Mouse (Mus musculus): ENCODE measurements at regions not wholly inside any gene's neighbourhood (a gene's known extent, or its start where the extent isn't known, plus 50 kb on each side); places are given as distances from the start of the nearest gene placed in this dataset.

GRCm38 (mm10) chr17:4726331-4726741 is 267.8 kb upstream of the Arid1b start:
- DNase-seq = no peak

- DNase-seq = peak; percentile 27
Observed at GRCm38 (mm10) chr17:4734412-4734881, 259.7 kb upstream of the Arid1b start.

DNA sequence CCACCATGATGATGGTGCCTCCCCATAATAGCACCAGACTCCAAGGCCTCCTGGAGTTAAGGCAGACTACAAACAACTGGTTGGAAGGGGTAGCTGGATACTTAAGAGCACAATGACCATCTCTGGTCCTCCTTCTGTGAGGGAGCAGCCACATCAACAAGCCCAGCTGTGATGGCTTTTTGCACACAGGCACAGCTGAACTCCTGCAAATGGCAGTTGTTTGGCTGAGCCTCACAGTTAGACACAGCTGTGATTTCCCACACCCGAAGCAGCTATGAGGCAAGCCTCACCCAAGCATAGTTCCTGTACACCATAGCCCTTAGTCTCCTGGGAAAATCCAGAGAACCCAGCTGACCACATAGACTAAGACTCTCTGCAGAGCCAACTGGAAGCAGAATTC is 258.9 kb upstream of the Arid1b start:
- peak; percentile 20 for DNase-seq

- DNase-seq = no peak
Observed at GRCm38 (mm10) chr17:4736689-4737088, 257.4 kb upstream of the Arid1b start.

- no peak for DNase-seq
Observed at GRCm38 (mm10) chr17:4738717-4739485, 255.2 kb upstream of the Arid1b start.

GRCm38 (mm10) chr17:4740784-4741183 is 253.3 kb upstream of the Arid1b start:
- DNase-seq = no peak

DNA sequence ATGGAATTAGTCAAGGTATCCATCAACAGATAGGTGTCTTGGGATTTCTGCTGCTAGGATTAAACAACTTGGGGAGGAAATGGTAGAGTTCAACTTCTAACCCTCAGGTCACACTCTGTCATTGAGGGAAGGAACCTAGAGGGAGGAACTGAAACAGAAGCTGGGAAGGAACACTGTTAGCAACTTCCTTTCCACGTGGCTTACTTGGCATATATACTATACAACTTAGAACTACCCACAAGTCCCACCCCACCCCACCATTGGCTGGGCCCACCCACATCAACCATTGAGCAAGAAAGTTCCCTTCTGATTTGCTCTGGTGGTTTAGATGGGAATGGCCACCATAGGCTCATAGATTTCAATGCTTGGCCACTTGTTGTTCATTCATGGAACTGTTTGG is 251.8 kb upstream of the Arid1b start:
- DNase-seq = no peak

GRCm38 (mm10) chr17:4762956-4763355 is 231.2 kb upstream of the Arid1b start:
- no peak for DNase-seq

DNA sequence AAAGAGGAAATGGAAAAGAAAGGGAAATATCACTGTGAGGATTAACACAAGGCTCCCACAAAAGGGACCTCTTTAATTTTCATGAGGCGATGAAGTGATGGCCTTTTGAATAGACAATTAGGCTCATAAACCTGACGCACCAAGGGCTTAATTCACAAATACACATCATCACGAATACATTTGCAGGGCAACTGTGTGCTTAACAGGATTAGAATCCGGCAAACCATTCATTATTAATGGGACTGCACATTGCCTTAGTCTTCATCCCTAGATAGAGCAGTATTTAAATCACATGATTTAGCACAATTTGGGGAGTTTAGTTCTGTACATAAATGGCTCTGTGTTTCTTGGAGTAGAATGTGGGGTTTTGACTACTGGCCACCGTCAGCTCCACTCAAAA is 228.4 kb upstream of the Arid1b start:
- DNase-seq = no peak

GRCm38 (mm10) chr17:4767947-4768522 is 226.1 kb upstream of the Arid1b start:
- no peak for DNase-seq

DNA sequence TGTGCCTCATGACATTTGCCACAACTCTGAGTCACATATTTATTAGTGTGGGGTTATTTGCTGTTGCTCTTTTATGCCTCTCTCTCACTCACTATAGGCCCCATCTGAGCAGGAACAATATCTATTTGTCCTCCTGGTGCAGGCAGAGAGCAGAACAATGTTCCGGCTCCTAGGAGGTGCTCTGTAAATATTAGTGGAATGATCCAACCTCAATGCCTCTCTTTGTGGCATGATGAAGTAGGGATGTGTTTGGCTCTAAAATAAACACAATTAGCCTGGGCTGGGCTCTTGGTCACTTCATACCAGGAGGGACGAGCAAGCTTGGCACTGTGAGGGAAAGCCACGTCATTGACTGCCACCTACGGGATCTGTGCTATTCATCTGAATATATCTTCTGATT is 224.8 kb upstream of the Arid1b start:
- no peak for DNase-seq

DNA sequence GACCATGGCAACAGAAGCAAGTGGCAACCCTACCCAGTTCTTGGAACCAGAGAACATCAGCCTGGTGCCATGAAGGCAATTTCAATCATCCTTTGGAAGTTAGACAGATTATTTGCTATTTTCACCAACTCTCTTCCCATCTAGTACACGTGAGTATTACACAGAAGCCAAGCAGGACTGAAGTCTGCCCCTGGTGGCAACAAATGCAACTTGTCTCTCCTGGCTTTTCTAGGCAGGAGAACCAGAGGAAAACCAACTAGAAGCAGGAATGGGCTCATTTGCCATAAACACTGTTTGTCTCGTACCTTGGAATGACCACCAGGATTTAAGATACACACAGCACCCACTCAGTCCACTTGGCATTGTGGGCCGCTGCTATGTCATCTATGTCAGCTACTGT is 224.1 kb upstream of the Arid1b start:
- peak; percentile 9 for DNase-seq

DNA sequence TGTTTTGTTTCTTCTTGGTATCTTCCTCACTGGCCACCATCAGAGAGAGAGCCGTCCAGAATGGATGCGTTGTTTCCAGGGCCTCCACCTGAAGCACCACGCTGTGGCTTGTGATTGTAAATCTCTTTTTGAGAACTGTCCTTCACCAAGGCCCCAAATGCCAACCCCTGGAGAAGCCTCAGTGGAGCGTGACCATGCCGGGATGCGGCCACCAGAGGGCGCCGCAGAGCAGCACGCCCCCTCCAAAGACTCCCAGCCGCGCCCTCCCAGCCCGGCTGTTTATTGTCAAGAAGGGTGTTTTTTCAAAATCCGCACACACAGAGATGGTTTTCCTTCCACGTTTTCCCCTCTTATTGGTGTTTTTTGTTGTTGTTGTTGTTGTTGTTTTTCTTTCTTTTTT is 216.0 kb upstream of the Arid1b start:
- DNase-seq = peak; percentile 66

DNA sequence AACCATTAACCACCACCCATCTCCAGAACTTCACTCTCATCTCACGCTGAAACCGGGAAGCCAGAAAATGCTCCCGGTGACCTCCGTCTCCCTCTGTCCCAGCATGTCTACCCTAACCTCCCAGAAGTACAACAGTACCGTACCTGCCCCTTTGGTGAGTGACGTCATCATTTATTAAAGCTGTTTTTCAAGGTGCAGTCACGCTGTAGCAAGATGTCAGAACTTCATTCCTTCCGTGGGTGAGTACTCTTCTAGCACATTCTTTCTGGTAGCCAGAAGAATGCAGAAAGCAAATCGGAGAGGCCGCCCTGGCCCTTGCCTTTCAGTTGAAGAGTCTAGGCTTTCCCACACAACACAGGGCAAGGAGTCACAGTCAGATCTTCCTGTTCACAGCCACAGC is 215.1 kb upstream of the Arid1b start:
- no peak for DNase-seq

- no peak for DNase-seq
Observed at GRCm38 (mm10) chr17:4781586-4781985, 212.5 kb upstream of the Arid1b start.

DNA sequence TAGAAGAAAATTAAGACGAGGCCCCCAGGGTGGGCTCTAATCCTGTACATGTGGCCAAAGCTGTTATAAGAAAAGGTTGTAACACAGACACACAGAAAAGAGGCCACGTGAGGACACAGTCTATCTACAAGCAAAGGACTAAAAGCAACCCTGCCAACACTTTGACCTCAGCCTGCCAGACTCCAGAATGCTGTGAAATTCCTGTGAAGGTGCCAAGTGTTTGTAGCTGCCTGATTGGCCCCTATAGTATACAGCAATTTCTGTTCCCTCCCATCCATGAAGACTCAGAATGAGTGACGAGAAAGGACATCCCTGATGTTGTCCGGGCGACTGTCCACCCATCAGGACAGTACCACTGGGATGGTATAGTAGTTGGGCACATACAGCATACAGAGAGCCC is 209.8 kb upstream of the Arid1b start:
- DNase-seq = no peak

GRCm38 (mm10) chr17:4785281-4785839 is 208.8 kb upstream of the Arid1b start:
- no peak for DNase-seq

- DNase-seq = no peak
Observed at GRCm38 (mm10) chr17:4786524-4786923, 207.6 kb upstream of the Arid1b start.

- no peak for DNase-seq
Observed at GRCm38 (mm10) chr17:4791873-4792272, 202.3 kb upstream of the Arid1b start.

GRCm38 (mm10) chr17:4796241-4796640 is 197.9 kb upstream of the Arid1b start:
- no peak for DNase-seq

- no peak for DNase-seq
Observed at GRCm38 (mm10) chr17:4804013-4804412, 190.1 kb upstream of the Arid1b start.

DNA sequence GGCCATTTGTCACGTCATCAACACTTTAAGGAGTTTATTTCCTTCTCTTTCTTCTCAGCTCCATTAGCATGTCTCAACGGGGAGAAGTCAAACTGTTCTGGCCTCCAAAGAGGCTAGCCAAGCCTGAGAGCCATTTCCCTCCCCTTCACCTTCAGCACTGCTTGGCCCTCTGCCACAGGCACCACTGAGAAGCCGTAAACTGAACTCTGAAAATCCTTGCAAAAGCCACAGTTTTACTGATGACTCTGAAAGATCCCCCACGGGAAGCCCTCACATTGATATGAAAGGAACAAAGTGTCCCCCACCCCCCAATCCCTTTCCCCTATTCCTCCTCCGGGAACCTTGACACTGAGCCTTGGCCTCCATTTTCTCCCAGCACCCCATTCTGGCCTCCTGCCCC is 188.1 kb upstream of the Arid1b start:
- peak; percentile 57 for DNase-seq

DNA sequence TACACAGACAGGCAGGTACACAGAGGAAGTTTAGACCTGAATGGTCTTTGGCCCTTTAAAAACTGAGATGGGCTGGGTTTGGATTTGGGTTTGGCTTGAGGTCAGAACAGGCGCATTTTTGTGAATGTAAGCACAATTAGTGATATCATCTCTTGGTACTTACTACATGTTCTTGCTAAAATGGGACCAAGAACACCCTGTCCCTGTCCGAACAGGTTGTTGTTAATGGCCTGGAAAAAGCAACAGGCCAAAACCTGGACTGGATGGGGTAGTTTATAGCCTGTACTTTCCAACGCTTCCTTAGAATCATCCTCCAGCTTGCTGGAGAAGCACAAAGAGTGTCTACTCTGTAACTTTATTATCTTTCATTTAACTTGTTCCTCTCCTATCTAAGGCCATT is 185.2 kb upstream of the Arid1b start:
- DNase-seq = peak; percentile 24

DNA sequence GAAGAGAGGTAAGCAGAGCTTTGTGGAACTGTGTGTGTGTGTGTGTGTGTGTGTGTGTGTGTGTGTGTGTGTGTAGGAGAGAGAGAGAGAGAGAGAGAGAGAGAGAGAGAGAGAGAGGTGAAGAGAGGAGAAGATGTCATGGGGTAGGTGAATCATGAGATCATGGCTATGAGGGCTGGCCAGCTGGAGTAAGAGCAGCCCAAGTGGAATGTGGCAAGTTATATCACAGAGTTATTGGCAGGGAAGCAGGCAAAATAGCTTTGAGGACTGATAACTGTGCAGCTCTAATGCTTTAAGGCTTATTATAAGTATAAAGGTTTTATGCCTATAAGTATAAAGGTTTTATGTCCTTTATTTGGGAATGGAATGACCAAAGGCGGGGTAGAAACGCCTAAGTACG is 180.9 kb upstream of the Arid1b start:
- no peak for DNase-seq

Data from kidney, adult 9 months (tissue).